Mouse (Mus musculus) testis, adult 2 months (tissue): ENCODE data around the gene Tnfsfm13.

Source experiments
- CTCF ChIP-seq: fragments of 200-500 bp; IDR thresholded peaks from 2 replicates; pipeline ENCODE4 v1.5.1; 2012; ENCODE audit warnings: low read depth, mild to moderate bottlenecking, inconsistent platforms, low read length, moderate library complexity; ENCODE audit not compliant: control insufficient read depth, insufficient read depth, insufficient replicate concordance
- POLR2A ChIP-seq: fragments of 200-500 bp; IDR thresholded peaks from 2 replicates; pipeline ENCODE4 v1.6.1; 2012; ENCODE audit warnings: low read depth, mild to moderate bottlenecking, inconsistent platforms, low read length, moderate library complexity; ENCODE audit not compliant: control insufficient read depth

DNA sequence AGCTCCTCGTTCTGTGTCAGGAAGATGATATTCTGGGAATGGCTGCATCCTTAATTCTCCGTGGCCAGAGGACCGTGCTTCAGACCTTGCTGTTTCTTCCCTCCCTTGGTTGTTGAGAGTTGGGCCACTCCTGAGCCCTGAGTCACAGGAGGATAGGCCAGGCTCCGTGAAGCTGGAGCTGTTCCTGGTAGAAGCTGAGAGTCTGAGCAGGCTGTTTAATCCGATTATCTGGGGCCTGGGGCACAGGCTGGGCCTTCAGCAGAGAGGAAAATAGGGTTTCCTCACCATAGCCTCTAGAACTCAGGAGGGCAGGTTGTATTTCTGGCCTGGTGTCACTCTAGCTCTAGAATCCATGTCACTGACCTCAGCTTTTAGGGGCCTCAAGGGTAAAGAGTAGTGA lies 42.5 kb downstream of the Tnfsfm13 start:
- TF ChIP-seq CTCF: no peak
- TF ChIP-seq POLR2A: no peak
